Mouse (Mus musculus): Measurements from ENCODE around the gene Fam71e2.
"Not testable (repeated sequence)": the region's sequence is repeated elsewhere in the genome, so short reads cannot be mapped to it uniquely, and the experiment has no call there.

GRCm38 (mm10) chr7:4811131-4811530 lies 40.0 kb upstream of the Fam71e2 start:
- not testable (repeated sequence) for TF ChIP-seq POLR2A (IDR thresholded peaks at IDR 0.05; ENCODE audit: borderline replicate concordance, low read depth, low read length); CTCF (IDR thresholded peaks at IDR 0.05; ENCODE audit: low read depth, low read length)

All from bone marrow macrophage, adult 2 months (primary cell).